Mouse (Mus musculus): ENCODE measurements around the gene Psmc6. TPM values are rescaled to one million over a fixed set of nuclear protein-coding genes. Genes with fewer than 3 reads are reported as not detected.

Gene Psmc6
- polyA plus RNA-seq (2015; fragmentation: Nextera tagmentation; extraction: Ambion mirVana) = 58.8 and 65.1 TPM in 2 replicates

- Histone ChIP-seq H3K36me3 (replicated peaks; ENCODE audit: insufficient read depth, low read length) (peaks cover 26% of the 10 kb centered on the region), H3K27ac (ENCODE audit: low read depth) (peak within 1 kb of the TSS; percentile 95), H3K9me3 (ENCODE audit: low read length) (no peaks in the 10 kb centered on the region), H3K4me3 (ENCODE audit: low read depth, low read length) (peak within 1 kb of the TSS; percentile 99), H3K9ac (replicated peaks) (peak within 1 kb of the TSS; percentile 94), H3K4me1 (ENCODE audit: insufficient read depth) (peaks cover 8% of the 10 kb centered on the region), H3K27me3 (ENCODE audit: insufficient read depth, low read length) (no peaks in the 10 kb centered on the region), H3K4me2 (ENCODE audit: low read depth, low read length) (peak within 1 kb of the TSS; percentile 88)
- TF ChIP-seq CTCF (IDR thresholded peaks at IDR 0.05; ENCODE audit: low read depth) = peak; percentile 97
- no peak for TF ChIP-seq EP300 (IDR thresholded peaks at IDR 0.05; ENCODE audit: low read depth)
- under 1% methylated on average over 43 of the region's 44 CpGs for WGBS (ENCODE audit: insufficient replicate concordance)
- ATAC-seq (peak; percentile 95), DNase-seq (peak; percentile 96)
Observed at GRCm38 (mm10) chr14:45329589-45330181, at the start of gene Psmc6. TSS of gene Psmc6 (plus strand) at chr14:45329788.

DNA sequence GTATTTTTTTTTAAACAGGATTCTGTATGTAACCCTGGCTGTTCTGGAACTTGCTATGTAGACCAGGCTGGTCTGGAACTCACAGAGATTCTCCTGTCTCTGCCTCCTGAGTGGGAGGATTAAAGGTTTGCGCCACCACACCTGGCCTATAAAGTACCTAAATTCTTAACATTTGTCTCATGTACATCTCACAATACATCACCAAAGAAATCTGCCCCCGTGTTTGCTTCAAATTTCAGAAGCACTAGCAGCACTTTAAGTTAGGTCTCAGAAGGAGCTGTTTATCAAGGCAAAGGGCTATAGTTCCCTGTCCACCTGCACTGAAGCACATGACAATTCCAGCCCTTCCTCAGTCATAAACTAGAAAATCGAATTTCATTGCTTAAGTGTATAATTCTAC, 47.5 kb upstream of the Psmc6 start:
- no peak overlapping the region for H3K27ac ChIP-seq (ENCODE audit: low read depth)
- no peak overlapping the region for H3K9ac ChIP-seq (replicated peaks)
- peaks cover 12% of the 10 kb centered on the region for H3K36me3 ChIP-seq (replicated peaks; ENCODE audit: insufficient read depth, low read length)
- no peak overlapping the region for H3K4me2 ChIP-seq (ENCODE audit: low read depth, low read length)
- no peaks in the 10 kb centered on the region for H3K27me3 ChIP-seq (ENCODE audit: insufficient read depth, low read length)
- DNase-seq (no peak), ATAC-seq (no peak)
- 83% methylated on average over 3 of the region's 3 CpGs for WGBS (ENCODE audit: insufficient replicate concordance)
- no peak for TF ChIP-seq EP300 (IDR thresholded peaks at IDR 0.05; ENCODE audit: low read depth)
- no peak for TF ChIP-seq CTCF (IDR thresholded peaks at IDR 0.05; ENCODE audit: low read depth)
- no peak overlapping the region for H3K4me3 ChIP-seq (ENCODE audit: low read depth, low read length)
- no peaks in the 10 kb centered on the region for H3K9me3 ChIP-seq (ENCODE audit: low read length)
- H3K4me1 ChIP-seq (ENCODE audit: insufficient read depth) = no peaks in the 10 kb centered on the region

DNA sequence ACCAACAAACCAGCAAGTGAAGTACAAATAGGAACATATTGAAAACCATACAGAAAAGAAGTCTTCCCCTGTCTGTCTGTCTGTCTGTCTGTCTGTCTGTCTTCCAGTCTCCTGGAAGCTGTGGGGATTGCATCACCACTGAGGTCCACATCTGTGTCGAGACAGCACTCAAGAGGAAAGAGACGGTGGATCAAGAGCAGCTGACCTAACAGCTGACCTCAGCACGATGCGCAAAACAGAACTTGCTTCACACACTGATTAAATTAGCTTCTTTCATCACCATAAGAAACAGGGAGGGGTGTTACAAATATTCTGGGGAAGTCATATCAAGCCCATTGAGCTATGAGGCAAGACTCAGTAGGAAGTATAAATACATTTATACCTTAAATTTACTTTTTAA, 38.0 kb upstream of the Psmc6 start:
- Histone ChIP-seq H3K36me3 (replicated peaks; ENCODE audit: insufficient read depth, low read length) (peaks cover 52% of the 10 kb centered on the region), H3K27me3 (ENCODE audit: insufficient read depth, low read length) (no peaks in the 10 kb centered on the region), H3K4me1 (ENCODE audit: insufficient read depth) (no peaks in the 10 kb centered on the region), H3K27ac (ENCODE audit: low read depth) (no peak overlapping the region), H3K9ac (replicated peaks) (no peak overlapping the region), H3K4me3 (ENCODE audit: low read depth, low read length) (no peak overlapping the region), H3K4me2 (ENCODE audit: low read depth, low read length) (no peak overlapping the region), H3K9me3 (ENCODE audit: low read length) (no peaks in the 10 kb centered on the region)
- TF ChIP-seq CTCF (IDR thresholded peaks at IDR 0.05; ENCODE audit: low read depth) (no peak), EP300 (IDR thresholded peaks at IDR 0.05; ENCODE audit: low read depth) (no peak)
- no peak for ATAC-seq
- WGBS (ENCODE audit: insufficient replicate concordance) = 67% methylated on average over 4 of the region's 4 CpGs
- DNase-seq = no peak

- H3K9me3 ChIP-seq (ENCODE audit: low read length) = no peaks in the 10 kb centered on the region
- peaks cover 60% of the 10 kb centered on the region for H3K36me3 ChIP-seq (replicated peaks; ENCODE audit: insufficient read depth, low read length)
- no peaks in the 10 kb centered on the region for H3K27me3 ChIP-seq (ENCODE audit: insufficient read depth, low read length)
- DNase-seq (no peak), ATAC-seq (no peak)
- no peak overlapping the region for H3K4me3 ChIP-seq (ENCODE audit: low read depth, low read length)
- H3K9ac ChIP-seq (replicated peaks) = no peak overlapping the region
- no peak overlapping the region for H3K27ac ChIP-seq (ENCODE audit: low read depth)
- no peak for TF ChIP-seq EP300 (IDR thresholded peaks at IDR 0.05; ENCODE audit: low read depth)
- no peak for TF ChIP-seq CTCF (IDR thresholded peaks at IDR 0.05; ENCODE audit: low read depth)
- 78% methylated on average over 4 of the region's 4 CpGs for whole genome bisulfite sequencing (ENCODE audit: insufficient replicate concordance)
- peaks cover 5% of the 10 kb centered on the region for H3K4me1 ChIP-seq (ENCODE audit: insufficient read depth)
- H3K4me2 ChIP-seq (ENCODE audit: low read depth, low read length) = no peak overlapping the region
Observed at GRCm38 (mm10) chr14:45303939-45304338, 25.6 kb upstream of the Psmc6 start.

- TF ChIP-seq CTCF (IDR thresholded peaks at IDR 0.05; ENCODE audit: low read depth) = no peak
- DNase-seq (no peak), ATAC-seq (no peak)
- no peak overlapping the region for H3K27ac ChIP-seq (ENCODE audit: low read depth)
- whole genome bisulfite sequencing (ENCODE audit: insufficient replicate concordance) = 81% methylated on average over 4 of the region's 4 CpGs
- peaks cover 5% of the 10 kb centered on the region for H3K4me1 ChIP-seq (ENCODE audit: insufficient read depth)
- H3K36me3 ChIP-seq (replicated peaks; ENCODE audit: insufficient read depth, low read length) = peaks cover 57% of the 10 kb centered on the region
- H3K9me3 ChIP-seq (ENCODE audit: low read length) = no peaks in the 10 kb centered on the region
- no peak overlapping the region for H3K9ac ChIP-seq (replicated peaks)
- H3K27me3 ChIP-seq (ENCODE audit: insufficient read depth, low read length) = no peaks in the 10 kb centered on the region
- H3K4me2 ChIP-seq (ENCODE audit: low read depth, low read length) = no peak overlapping the region
- no peak overlapping the region for H3K4me3 ChIP-seq (ENCODE audit: low read depth, low read length)
Observed at GRCm38 (mm10) chr14:45304389-45304788, 25.2 kb upstream of the Psmc6 start.

DNA sequence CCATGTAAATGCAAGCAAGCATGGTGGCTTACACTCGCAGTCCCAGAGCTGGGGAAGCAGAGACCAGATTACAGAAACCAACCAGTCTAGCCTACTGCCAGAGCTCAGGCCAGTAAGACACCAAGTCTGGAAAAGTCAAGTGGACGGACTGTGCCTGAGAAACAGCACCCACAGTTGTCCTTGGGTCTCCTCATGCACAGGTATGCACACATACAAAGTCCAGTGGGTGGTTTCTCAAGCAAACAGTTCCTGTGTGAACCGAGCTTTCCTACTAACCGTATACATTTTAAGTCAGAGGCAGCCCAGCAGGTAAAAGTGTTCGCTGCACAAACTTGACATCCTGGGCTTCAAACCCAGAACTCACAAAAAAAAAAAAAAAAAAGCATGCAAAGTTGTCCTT, 23.7 kb upstream of the Psmc6 start:
- 71% methylated on average over 5 of the region's 5 CpGs for WGBS (ENCODE audit: insufficient replicate concordance)
- Histone ChIP-seq H3K27me3 (ENCODE audit: insufficient read depth, low read length) (no peaks in the 10 kb centered on the region), H3K4me2 (ENCODE audit: low read depth, low read length) (peak overlapping the region; percentile 13; the same call in 1 of the 2 replicates), H3K9ac (replicated peaks) (0 out of 2 replicates have a peak overlapping the region, but pooled peaks have one; percentile 7), H3K36me3 (replicated peaks; ENCODE audit: insufficient read depth, low read length) (peaks cover 50% of the 10 kb centered on the region), H3K4me3 (ENCODE audit: low read depth, low read length) (no peak overlapping the region), H3K9me3 (ENCODE audit: low read length) (no peaks in the 10 kb centered on the region), H3K27ac (ENCODE audit: low read depth) (peak overlapping the region; percentile 71), H3K4me1 (ENCODE audit: insufficient read depth) (peaks cover 5% of the 10 kb centered on the region)
- no peak for TF ChIP-seq CTCF (IDR thresholded peaks at IDR 0.05; ENCODE audit: low read depth)
- no peak for TF ChIP-seq EP300 (IDR thresholded peaks at IDR 0.05; ENCODE audit: low read depth)
- ATAC-seq = peak; percentile 51; the same call in 1 of the 2 replicates
- no peak for DNase-seq
